Mouse (Mus musculus) stomach, embryonic 14.5 days (tissue): ENCODE data around the gene Nyap1. TPM values are rescaled to one million over a fixed set of nuclear protein-coding genes. Genes with fewer than 3 reads are reported as not detected.
A peak's percentile ranks its signal among the peaks of the same experiment; 100 is the strongest.
"Not testable (repeated sequence)": the region's sequence is repeated elsewhere in the genome, so short reads cannot be mapped to it uniquely, and the experiment has no call there.

Experiments
- ATAC-seq: fragments of 200-750 bp; cut with Nextera tagmentation; 2 replicates; pipeline ENCODE4 v1.8.0; 2017; ENCODE audit warnings: low read depth, moderate TSS enrichment; ENCODE audit not compliant: insufficient number of reproducible peaks, insufficient read depth, low FRiP score
- H3K27ac ChIP-seq: fragments of 300-500 bp; sonication (generic); 2 replicates; pipeline ENCODE4 v1.5.1; 2014; ENCODE audit warnings: mild to moderate bottlenecking, low read length, moderate library complexity, mixed read lengths
- H3K27me3 ChIP-seq: fragments of 300-500 bp; sonication (generic); 2 replicates; pipeline ENCODE4 v1.6.1; 2014; ENCODE audit warnings: low read length, control low read depth, mixed read lengths; ENCODE audit not compliant: control insufficient read depth, insufficient read depth
- H3K36me3 ChIP-seq: fragments of 300-500 bp; sonication (generic); 2 replicates; pipeline ENCODE4 v1.6.1; 2014; ENCODE audit warnings: mild to moderate bottlenecking, control low read depth, low read length, moderate library complexity, mixed read lengths; ENCODE audit not compliant: control insufficient read depth, insufficient read depth
- H3K4me1 ChIP-seq: fragments of 300-500 bp; sonication (generic); 2 replicates; pipeline ENCODE4 v1.6.1; 2014; ENCODE audit warnings: low read length, control low read depth, mixed read lengths; ENCODE audit not compliant: control insufficient read depth, insufficient read depth
- H3K4me2 ChIP-seq: fragments of 300-500 bp; sonication (generic); replicated peaks from 2 replicates; pipeline ENCODE4 v1.6.1; 2014; ENCODE audit warnings: low read depth, low read length, control low read depth
- H3K4me3 ChIP-seq: fragments of 300-500 bp; sonication (generic); 2 replicates; pipeline ENCODE4 v1.5.1; 2014; ENCODE audit warnings: low read depth, low read length, control low read depth
- H3K9ac ChIP-seq: fragments of 300-500 bp; sonication (generic); replicated peaks from 2 replicates; pipeline ENCODE4 v1.6.1; 2014; ENCODE audit warnings: low read depth, mild to moderate bottlenecking, control low read depth, low read length, moderate library complexity, mixed read lengths
- H3K9me3 ChIP-seq: fragments of 300-500 bp; sonication (generic); 2 replicates; pipeline ENCODE4 v1.6.1; 2016; ENCODE audit warnings: low read depth, low read length, control low read depth; ENCODE audit not compliant: control insufficient read depth
- whole genome bisulfite sequencing: fragments of 180-500 bp; shearing (Covaris S2); extraction: QIAGEN DNeasy Blood & Tissue Kit; methylation state at CpG from one replicate; pipeline ENCODE4 v1.1.7; 2014; 5-methylcytosine and 5-hydroxymethylcytosine counted together
- polyA plus RNA-seq: library from polyadenylated mRNA; unstranded; fragments of >200 nt; fragmentation: Nextera tagmentation; extraction: Ambion mirVana; gene quantifications from 2 replicates; pipeline ENCODE4 v1.2.1, GENCODE M21; 2014

The Nyap1 gene
- polyA plus RNA-seq, 1 experiment from 2014 or later, result 1.0 TPM

DNA sequence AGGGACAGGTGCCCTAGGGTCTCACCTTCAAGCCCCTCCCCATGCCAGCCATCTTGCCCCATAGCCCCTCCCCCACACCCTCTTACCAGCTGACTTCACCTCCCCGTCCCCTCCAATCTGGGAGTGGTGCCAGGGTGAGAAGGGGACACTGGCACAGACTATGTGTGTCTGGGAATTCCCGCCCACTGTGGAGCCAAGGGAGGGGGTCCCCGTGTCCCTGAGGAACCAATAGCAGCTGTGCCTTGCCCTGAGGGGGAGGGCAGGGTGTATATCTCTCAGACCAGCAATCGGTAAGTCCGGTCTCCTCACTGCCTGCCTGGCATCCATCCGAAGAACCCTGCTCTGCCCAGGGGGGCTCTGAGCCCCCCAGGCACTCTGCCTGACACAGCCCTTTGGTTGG, 16.5 kb upstream of the Nyap1 start:
- no peak for ATAC-seq
- no peaks in the 10 kb centered on the region for H3K9me3 ChIP-seq
- WGBS, result 77% methylated on average over 6 of the region's 6 CpGs

GRCm38 (mm10) chr5:137756882-137757661, 15.7 kb upstream of the Nyap1 start:
- WGBS, result 52% methylated on average over 10 of the region's 10 CpGs
- no peak for ATAC-seq

More for the DNA sequence above, 16.5 kb upstream of the Nyap1 start:
- Histone ChIP-seq H3K9ac (no peak overlapping the region), H3K27ac (no peak overlapping the region), H3K4me1 (no peaks in the 10 kb centered on the region), H3K36me3 (peaks cover 36% of the 10 kb centered on the region), H3K4me2 (no peak overlapping the region), H3K4me3 (no peak overlapping the region), H3K27me3 (no peaks in the 10 kb centered on the region)

GRCm38 (mm10) chr5:137756106-137756505, 14.7 kb upstream of the Nyap1 start:
- no peak for ATAC-seq
- 65% methylated on average over 3 of the region's 3 CpGs for WGBS
- H3K9ac ChIP-seq, result no peak overlapping the region
- no peak overlapping the region for H3K27ac ChIP-seq
- no peaks in the 10 kb centered on the region for H3K4me1 ChIP-seq
- H3K9me3 ChIP-seq, result no peaks in the 10 kb centered on the region
- peaks cover 51% of the 10 kb centered on the region for H3K36me3 ChIP-seq
- no peak overlapping the region for H3K4me3 ChIP-seq
- no peaks in the 10 kb centered on the region for H3K27me3 ChIP-seq
- no peak overlapping the region for H3K4me2 ChIP-seq

More at GRCm38 (mm10) chr5:137756882-137757661, 15.7 kb upstream of the Nyap1 start:
- Histone ChIP-seq H3K27ac (no peak overlapping the region), H3K36me3 (peaks cover 42% of the 10 kb centered on the region), H3K4me3 (no peak overlapping the region), H3K4me2 (no peak overlapping the region), H3K4me1 (no peaks in the 10 kb centered on the region), H3K9me3 (no peaks in the 10 kb centered on the region), H3K27me3 (no peaks in the 10 kb centered on the region), H3K9ac (no peak overlapping the region)

- no peak overlapping the region for H3K4me2 ChIP-seq
- H3K27me3 ChIP-seq, result no peaks in the 10 kb centered on the region
- H3K9me3 ChIP-seq, result no peaks in the 10 kb centered on the region
- no peaks in the 10 kb centered on the region for H3K4me1 ChIP-seq
- no peak for ATAC-seq
- WGBS, result 85% methylated on average over 5 of the region's 5 CpGs
- no peak overlapping the region for H3K9ac ChIP-seq
- H3K27ac ChIP-seq, result no peak overlapping the region
- no peak overlapping the region for H3K4me3 ChIP-seq
- H3K36me3 ChIP-seq, result peaks cover 56% of the 10 kb centered on the region
Measured at GRCm38 (mm10) chr5:137755425-137755824, 14.0 kb upstream of the Nyap1 start.

GRCm38 (mm10) chr5:137753111-137753832, 11.9 kb upstream of the Nyap1 start:
- no peaks in the 10 kb centered on the region for H3K27me3 ChIP-seq
- WGBS, result 60% methylated on average over 13 of the region's 13 CpGs
- no peaks in the 10 kb centered on the region for H3K9me3 ChIP-seq
- H3K36me3 ChIP-seq, result peaks cover 49% of the 10 kb centered on the region
- H3K27ac ChIP-seq, result no peak overlapping the region
- ATAC-seq, result peak; percentile 62; the same call in 1 of the 2 replicates
- no peak overlapping the region for H3K4me3 ChIP-seq
- peaks cover 14% of the 10 kb centered on the region for H3K4me1 ChIP-seq
- H3K9ac ChIP-seq, result no peak overlapping the region
- no peak overlapping the region for H3K4me2 ChIP-seq

GRCm38 (mm10) chr5:137751988-137752387, 10.6 kb upstream of the Nyap1 start:
- no peak overlapping the region for H3K4me2 ChIP-seq
- WGBS, result 88% methylated on average over 6 of the region's 6 CpGs
- H3K27me3 ChIP-seq, result no peaks in the 10 kb centered on the region
- no peak overlapping the region for H3K4me3 ChIP-seq
- H3K27ac ChIP-seq, result no peak overlapping the region
- H3K36me3 ChIP-seq, result peaks cover 42% of the 10 kb centered on the region
- no peaks in the 10 kb centered on the region for H3K9me3 ChIP-seq
- H3K9ac ChIP-seq, result no peak overlapping the region
- H3K4me1 ChIP-seq, result peaks cover 23% of the 10 kb centered on the region
- no peak for ATAC-seq

- Histone ChIP-seq H3K36me3 (peaks cover 37% of the 10 kb centered on the region), H3K27me3 (no peaks in the 10 kb centered on the region), H3K9me3 (no peaks in the 10 kb centered on the region), H3K4me2 (no peak overlapping the region), H3K4me3 (no peak overlapping the region), H3K27ac (no peak overlapping the region), H3K9ac (no peak overlapping the region), H3K4me1 (peaks cover 23% of the 10 kb centered on the region)
- WGBS, result 91% methylated on average over 13 of the region's 13 CpGs
- ATAC-seq, result no peak
Measured at GRCm38 (mm10) chr5:137751221-137751887, 9.9 kb upstream of the Nyap1 start.

DNA sequence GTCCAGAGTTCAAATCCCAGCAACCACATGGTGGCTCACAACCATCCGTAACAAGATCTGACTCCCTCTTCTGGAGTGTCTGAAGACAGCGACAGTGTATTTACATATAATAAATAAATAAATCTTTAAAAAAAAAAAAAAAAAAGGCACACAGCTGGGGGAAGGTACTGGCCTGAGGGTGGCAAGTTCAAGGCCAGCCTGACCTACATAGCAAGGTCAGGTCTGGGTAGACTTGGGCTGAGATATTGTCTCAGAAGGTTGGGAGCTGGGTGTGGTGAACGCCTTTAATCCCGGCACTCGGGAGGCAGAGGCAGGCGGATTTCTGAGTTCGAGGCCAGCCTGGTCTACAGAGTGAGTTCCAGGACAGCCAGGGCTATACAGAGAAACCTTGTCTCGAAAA, 8.8 kb upstream of the Nyap1 start:
- H3K4me2 ChIP-seq, H3K27me3 ChIP-seq, H3K9me3 ChIP-seq, ATAC-seq, H3K4me3 ChIP-seq, H3K27ac ChIP-seq, H3K9ac ChIP-seq: not testable (repeated sequence)
- H3K4me1 ChIP-seq, result peaks cover 23% of the 10 kb centered on the region
- H3K36me3 ChIP-seq, result peaks cover 29% of the 10 kb centered on the region
- 92% methylated on average over 6 of the region's 8 CpGs for WGBS
